Mouse (Mus musculus) heart, adult 11 months (tissue): ENCODE data around the gene Ric3.

Source experiments
- DNase-seq: peaks from one replicate; pipeline ENCODE4 v3.0.0; 2022

Ric3 gene

DNA sequence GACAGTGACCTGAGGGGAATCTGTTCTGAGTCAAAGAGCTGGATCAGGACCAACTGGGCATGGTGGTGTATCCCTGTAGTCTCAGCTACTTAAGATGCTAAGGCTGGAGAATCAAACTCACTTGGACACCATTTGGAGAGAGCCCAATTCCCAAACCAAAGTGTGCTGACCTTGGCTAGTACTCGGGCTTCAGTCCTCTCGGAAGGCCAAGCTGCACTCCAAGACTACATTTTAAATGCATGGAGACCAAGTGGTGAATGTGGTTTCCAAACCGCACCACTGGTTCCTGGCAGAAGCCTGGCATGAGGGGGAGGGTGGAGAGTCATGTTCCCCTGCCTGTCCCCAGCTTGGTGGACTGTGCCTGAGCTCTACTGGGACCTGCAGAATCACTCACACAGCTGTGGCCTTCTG lies 89.2 kb downstream of the Ric3 start:
- peak; percentile 94 for DNase-seq

DNA sequence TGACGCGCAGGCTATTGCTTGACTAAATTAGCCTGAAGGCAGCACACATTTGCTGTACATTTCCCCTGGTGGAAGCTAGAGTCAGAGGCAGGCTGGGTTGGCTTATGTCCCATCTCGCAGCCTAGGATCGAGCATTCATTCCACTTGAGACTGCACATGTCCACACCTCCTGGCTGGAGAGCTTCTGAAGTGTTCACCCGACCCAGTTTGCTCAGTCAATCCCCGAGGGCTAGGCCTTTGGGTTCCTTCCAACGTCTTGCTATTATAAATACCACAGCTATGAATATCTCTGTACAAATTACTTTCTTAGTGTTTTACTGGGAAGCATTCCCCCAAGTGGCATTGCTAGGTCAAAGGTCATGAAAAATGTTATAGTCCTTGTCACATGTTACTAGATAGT lies 89.9 kb downstream of the Ric3 start:
- DNase-seq = peak; percentile 98

DNA sequence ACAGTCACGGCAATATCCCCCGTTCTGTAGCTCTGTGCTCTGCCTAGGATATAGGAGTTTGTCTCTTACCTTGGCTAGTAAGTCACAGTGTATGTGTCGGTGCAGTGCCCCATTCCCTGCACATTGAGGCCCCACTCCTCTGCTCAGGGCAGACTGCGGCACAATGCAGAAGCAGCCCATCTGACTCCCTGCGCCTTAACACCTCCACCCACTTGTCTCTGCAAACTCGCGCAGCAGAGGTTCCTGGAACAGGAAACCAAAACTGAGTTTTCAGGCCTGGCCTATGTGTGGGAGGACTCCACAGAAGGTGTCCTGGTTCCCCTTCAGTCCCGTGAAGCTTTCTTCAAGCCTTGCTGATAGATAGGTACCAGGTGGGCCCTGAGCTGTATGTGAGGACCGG lies 91.9 kb downstream of the Ric3 start:
- no peak for DNase-seq

DNA sequence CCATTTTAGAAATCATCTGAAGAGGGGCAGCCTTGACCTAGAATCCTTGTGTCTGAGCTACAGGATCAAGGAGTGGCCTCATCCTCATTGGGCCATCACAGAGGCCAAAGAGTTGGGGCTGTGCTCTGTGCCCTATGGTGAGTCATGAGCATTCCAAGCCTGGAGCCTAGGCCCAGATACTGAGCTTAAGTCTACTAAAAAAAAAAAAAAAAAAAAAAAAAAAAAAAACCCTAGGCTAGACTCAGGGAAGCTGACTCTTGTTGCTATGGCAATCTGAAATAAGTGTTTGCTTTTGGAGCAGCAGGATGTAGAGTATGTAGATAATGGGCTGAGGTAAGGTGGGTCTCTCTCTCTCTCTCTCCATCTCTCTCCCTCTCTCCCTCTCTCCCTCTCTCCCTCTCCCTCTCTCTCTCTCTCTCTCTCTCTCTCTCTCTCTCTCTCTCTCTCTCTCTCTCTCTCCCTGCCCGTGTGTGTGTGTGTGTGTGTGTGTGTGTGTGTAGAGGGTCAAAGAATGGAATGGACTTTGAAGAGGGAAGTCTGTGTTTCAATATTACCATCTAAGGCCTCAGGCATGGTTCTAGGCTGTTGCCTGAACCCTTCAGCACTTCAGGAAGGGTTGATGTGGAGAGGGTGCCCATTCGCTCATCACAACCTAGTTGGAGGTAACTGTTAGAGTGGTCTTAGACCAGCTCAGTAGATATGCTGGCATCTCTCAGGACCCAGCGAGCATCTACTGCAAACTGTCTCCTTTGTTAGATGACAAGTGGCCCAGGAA lies 97.0 kb downstream of the Ric3 start:
- no peak for DNase-seq
